Mouse (Mus musculus) thymus, postnatal 10 days (tissue): ENCODE results near the gene Samd1.

Source experiments
- DNase-seq, 2 experiments: peaks; one replicate each; pipeline ENCODE4 v3.0.0; 2021; ENCODE audit warnings: low spot score in 2 of 2

Gene Samd1

GRCm38 (mm10) chr8:83997511-83998141, at the start of gene Samd1:
Gene Samd1 (plus strand): TSS chr8:83997672.
- DNase-seq, result peak in 1 of 2 experiments; percentile 57

GRCm38 (mm10) chr8:83954749-83955105, 42.7 kb upstream of the Samd1 start:
- DNase-seq, result no peak

DNA sequence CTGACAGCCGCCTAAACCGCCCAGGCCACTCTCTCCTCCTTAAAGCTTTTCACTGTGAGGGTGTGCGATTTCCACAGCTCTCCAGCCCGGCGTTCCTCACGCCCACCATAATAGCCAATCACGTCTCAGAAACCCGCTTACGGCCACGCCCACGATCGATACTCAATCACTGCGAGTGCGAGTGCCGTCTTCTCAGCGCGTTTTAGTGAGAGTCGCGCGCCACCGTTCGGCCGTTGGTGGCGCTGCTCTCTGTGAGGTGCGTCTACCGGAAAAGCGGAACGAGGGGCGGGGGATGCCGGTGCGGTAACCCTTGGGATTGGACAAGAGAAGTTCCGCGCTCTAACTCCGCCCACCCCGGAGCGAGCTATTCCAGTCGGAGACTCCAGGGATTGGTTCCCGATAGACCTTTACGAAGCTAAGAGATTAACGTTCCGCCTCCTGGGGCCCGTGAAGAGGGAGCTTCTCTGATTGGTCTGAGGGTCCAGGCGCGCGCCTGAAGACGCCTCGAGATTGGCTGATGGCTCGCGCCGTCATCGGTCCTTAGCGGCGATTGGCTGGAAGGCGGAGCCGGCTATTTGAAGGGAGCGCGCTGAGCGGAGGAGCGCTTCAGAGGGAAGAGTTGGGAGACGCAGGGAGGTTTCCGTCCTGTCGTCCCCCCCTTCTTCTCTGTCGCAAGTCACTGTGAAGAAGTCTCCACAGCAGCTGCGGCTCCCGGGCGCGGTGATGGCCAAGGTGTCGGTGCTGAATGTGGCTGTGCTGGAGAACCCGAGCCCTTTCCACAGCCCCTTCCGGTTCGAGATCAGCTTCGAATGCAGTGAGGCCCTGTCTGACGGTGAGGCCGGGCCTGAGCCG, 42.1 kb upstream of the Samd1 start, which contains the start of the genes Gm10644 and Asf1b:
Gm10644 (minus strand) TSS at position 100 of the 852 bp plus-strand sequence.
Asf1b (plus strand) TSS at position 402 of the 852 bp plus-strand sequence.
- DNase-seq, result peak; percentile 91 to 95

DNA sequence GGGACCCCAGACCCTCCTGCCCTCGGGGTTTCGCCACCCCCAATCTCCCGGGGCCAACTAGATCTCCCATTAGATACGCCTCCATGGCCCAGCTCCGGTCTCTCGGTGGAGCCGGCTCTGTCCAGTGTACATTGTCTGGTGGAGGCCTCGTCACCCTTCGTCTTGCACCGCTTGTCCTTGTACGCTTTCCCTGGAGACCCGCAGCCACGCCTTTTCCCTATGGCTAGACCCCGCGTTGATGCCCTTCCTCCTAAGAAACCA, 41.6 kb upstream of the Samd1 start:
- no peak for DNase-seq

DNA sequence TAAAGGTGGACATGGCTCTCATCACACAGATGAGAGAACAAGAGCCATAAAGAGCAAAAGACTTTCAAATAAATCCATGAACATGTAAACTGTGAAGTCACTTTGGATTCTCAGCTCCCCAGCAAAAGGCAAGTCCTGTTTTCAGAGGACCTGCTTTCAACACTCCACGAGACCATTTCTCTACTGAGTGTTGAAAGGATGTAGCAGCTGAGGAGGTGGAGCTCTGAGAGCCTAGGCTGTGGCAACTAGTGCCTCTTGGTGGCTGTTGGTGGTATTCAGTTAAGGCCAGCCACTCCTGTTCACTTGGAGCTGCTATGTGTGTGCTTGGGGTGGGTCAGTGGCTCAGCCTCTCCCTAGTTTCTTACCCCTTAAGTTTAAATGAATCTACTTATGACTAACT, 40.7 kb upstream of the Samd1 start:
- DNase-seq, result peak in 1 of 2 experiments; percentile 39

- no peak for DNase-seq
Measured at GRCm38 (mm10) chr8:83964015-83964765, 33.3 kb upstream of the Samd1 start.

- no peak for DNase-seq
Measured at GRCm38 (mm10) chr8:83967701-83968100, 29.8 kb upstream of the Samd1 start.

DNA sequence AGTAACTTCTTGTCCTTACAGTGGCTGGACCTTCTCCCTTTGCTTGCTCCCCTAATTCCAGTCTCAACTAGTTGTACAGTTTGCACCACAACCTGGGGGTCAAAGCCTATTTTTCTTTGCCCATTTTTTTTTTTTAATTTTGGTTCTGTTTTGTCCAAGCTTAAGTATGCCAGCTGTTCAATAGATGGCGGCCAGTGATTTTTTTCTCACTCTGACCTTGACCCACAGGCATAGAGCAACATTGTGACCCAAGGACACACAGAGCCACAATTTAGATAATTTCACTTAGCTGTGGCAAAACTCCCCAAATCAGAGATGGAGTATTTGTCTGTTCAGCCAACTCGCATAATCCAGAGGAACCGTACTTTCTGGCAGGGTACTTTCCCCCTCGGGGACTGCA, 26.4 kb upstream of the Samd1 start:
- DNase-seq, result no peak

DNA sequence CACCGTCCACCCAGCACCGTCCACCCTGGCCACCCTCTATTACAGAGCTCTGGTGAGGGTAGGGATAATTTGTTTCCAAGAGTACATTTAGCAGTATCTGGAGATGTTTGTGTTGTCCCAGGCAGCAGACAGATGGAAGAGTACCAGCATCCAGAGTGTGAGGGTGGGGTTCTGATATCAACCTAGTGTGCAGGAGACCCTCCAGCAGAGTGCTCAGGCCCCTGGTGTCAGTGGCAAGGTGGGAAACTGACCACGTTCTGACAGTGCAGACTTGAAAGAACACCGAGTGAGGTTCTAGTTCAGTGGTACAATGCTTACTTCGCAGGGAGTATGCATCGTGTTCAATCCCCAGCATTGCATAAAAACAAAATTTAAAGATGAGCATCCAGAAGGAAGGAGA, 25.8 kb upstream of the Samd1 start:
- no peak for DNase-seq

- peak; percentile 95 to 99 for DNase-seq
Measured at GRCm38 (mm10) chr8:83972150-83973120, 25.0 kb upstream of the Samd1 start, which contains the start of gene Prkaca. Gene Prkaca (plus strand): TSS chr8:83972993.

DNA sequence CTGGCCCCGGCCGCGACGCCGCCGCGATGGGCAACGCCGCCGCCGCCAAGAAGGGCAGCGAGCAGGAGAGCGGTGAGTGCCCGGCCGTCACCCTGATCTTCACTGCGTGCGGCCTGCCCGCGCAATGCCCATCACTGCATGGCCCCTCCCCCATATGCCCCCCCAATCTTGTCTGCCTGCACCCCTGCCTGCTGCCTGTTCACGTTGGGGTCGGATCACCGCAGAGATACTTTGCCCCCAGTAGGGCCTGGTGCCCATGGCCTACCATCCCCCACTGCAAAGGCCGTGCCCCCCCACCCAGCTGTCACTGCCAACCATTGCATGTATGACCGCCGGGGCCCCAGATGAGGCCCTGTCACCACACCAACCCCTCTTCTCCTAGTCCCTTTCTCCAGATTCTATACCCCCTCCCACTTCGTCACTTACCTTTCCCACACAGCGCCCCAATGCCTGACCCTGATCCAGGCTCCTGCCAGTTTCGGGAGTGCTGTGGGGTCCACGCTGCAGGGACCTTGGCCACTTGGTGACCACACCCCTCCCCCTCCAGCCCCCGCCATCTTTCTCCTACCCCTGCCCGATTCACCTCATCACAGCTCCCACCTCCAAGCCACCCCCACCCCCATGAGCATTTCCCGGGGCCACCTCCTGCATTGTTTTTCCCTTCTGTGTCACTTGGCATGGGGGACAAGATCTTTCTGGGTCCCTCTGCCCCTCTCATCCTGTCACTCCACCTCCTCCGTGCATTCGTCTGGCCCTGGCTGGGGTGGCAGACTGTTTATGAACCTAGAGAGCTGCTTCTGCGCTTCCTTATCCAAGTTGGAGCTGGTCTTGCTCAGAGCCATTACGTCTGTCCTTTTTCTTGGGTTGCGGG, 24.1 kb upstream of the Samd1 start:
- DNase-seq, result peak; percentile 34 to 38

DNA sequence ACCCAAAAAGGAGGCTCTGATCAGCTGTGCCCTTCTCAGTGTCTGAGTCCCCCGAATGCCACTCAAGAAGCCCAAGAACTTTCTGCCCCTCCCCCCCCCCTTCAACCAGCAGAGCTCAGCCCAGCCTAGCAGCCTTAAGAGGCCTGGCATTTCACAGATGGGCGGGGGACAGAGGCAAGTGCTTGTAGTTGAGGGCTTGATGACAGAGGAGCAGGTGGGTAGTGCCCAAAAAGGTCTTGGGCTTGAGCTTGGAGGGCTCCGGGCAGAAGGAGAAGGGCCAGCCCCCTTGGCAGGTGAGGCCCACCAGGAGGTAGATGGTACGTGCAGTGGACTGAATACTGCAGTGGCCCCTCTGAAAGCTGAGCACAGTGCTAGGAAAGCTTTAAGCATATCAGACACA, 23.0 kb upstream of the Samd1 start:
- DNase-seq, result no peak

DNA sequence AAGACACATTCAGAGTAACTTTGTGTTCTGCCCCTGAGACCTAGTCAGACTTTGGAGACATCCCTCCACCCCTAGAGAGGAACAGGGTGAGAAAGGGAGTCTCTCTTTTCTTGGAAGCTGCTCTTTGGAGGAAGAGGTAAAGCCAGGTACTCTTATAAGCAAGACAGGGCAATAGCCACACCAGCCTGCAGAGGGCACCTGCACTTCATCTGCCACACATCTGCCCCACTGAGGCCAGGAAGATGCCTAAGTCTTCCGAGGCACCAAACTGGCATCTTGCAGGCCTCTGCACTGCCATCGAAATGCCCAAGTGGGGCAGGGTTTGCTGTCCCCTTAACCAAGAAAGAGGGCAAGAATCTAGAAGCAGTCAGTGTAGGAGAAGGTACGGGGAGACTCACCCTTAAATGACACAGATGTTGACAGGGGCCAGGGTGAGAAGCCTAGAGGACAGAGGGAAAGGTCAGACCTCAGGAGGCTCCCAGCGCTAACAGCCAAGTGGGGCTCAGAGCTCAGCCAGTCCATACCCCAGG, 21.3 kb upstream of the Samd1 start:
- DNase-seq, result peak in 1 of 2 experiments; percentile 32

DNA sequence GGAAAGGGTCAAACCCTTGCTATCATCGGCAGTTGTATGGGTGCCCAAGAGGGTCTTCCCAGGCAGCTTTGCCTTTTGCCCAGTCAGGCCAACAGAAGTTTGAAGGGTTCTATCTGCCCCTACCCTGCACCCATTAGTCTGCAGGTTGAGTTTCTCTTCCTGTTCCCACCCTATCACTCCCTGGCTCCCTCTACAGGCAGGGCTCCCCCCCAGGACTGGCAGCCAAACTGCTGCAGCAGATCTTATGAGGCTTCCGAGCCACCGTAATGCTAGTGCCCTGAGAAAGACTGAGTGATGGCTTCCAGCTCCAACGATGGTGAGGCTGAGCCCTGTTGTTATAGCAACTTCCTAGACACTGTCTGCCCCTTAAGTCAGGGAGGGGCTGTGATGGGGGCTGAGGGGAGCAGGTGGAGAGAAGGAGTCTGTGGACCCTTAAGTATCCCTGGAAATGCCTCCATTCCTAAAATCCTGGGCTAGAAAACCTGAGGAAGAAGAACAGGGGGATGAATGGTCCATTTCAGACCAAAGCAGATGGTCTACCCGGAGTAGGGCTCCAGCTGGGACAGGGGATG, 20.6 kb upstream of the Samd1 start:
- no peak for DNase-seq

DNA sequence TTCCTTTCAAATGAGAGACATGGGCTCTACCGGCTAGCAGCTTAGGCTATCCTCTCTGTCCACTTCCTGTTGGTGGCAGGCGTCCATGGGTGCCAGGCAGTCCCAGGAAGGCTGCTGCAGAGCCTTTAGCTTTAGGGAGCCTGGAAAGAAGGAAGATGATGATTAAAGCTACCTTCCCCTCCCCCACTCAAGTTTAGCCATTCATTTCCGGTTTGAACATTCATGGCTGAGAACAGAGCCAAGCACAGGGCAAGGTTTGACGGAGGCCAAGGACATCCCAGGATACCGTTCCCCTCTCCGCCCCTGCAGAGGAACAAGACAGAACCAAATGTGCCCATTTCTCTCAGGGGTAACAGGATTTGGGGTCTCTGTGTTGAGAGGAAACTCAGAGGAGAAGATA, 19.8 kb upstream of the Samd1 start:
- no peak for DNase-seq

DNA sequence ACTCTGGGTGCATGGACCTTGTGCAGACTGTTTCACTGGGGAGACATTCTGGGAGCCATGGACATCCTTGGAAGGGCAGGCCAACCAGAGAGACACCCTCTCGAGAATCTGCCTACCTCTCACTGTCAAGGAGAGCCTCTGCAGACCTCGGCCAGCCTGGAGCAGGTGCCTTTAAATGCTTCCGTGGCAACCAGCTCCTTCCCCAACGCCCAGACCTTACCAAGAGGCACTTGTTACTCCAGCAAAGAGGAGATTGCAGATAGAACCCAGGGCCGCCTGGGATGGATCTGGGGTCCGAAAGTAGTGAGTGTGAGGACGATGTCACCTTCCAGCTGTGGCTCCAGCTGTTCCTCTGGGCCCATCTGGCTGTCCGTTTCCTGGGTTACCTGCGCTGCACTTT, 19.3 kb upstream of the Samd1 start:
- DNase-seq, result no peak

DNA sequence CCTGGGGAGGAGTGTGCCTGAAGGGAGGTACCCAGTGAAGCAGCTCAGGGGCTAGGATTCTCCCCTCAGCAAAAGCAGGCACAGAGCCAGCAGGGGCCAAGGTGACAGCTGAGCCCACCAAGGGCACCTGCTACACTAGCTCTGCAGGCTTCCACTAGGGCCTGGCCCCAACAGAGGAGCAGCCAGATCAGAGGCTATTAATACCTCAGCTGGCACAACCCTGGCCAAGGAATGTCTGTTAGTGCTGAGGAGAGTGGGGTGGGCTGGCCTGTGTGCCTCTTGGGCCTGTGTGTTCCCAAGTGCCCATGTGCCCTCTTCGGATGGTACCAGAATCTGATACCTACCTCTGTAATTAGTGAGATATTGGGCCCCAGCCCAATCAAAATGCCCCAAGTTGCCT, 17.2 kb upstream of the Samd1 start:
- DNase-seq, result no peak

DNA sequence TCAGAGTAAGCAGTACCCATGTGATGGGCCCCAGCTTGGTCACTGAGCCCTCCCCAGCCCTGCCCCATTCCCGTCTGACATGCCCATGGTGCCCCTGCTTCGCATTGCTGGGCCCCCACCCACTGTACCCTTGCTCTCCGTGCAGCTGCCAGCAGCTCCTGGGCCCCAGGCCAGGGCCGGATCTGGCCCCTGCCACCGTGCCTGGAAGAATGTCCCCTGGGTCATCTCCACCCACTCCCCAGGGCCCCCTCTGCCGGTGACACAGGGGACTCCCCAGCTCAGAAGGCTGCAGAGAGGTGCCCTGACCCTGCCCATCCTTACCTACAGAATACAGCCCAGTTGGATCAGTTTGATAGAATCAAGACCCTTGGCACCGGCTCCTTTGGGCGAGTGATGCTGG, 16.6 kb upstream of the Samd1 start:
- DNase-seq, result no peak

- DNase-seq, result no peak
Measured at GRCm38 (mm10) chr8:83981533-83981932, 15.9 kb upstream of the Samd1 start.

GRCm38 (mm10) chr8:83982449-83982848, 15.0 kb upstream of the Samd1 start:
- DNase-seq, result no peak
